Comparison of ENCODE assay signal across 8 mouse cellular contexts in the genomic region with DNA sequence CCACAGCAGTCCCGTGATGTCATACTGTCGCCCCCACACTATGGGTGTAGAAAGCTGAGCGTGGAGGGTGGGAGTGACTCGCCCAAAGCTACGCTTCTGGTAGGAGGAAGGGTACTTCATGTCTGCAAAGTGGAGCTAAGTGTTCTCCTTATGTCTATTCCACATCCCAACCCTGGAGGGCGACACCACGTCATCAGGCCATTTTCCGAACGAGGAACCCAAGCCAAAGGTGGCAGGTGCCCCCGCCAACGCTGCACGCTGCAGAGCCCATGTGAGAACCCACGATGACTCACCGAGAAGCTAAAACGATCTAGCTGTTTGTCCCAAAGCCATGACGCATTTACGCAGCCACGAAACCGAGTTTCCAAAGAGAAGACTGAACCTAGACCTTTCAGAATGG. TPM values are rescaled to one million over a fixed set of nuclear protein-coding genes. Genes with fewer than 3 reads are reported as not detected.
DNase-seq lines count a peak whose midpoint lies in the region; ATAC-seq and TF ChIP-seq lines count a peak whose summit lies in the region.

No protein-coding gene starts in this region.

- no peak for ATAC-seq in lung, embryonic 14.5 days (ENCODE audit: insufficient read depth)
- no peak for ATAC-seq in erythroid progenitor cell, adult 5-6 weeks (replicated peaks; ENCODE audit: low FRiP score, poor library complexity, severe bottlenecking)

- H3K27ac ChIP-seq in lung, embryonic 14.5 days (ENCODE audit: low read depth) = no peak overlapping the region
- H3K27ac ChIP-seq in bone marrow macrophage, adult 2 months (ENCODE audit: insufficient read depth, low read depth, low read length) = peak overlapping the region; percentile 32

- TF ChIP-seq CTCF in lung, embryonic 14.5 days (IDR thresholded peaks at IDR 0.05; ENCODE audit: low read depth) = peak; percentile 49
- TF ChIP-seq CTCF in bone marrow macrophage, adult 2 months (IDR thresholded peaks at IDR 0.05; ENCODE audit: low read depth, low read length) = no peak

- no peaks in the 10 kb centered on the region for H3K9me3 ChIP-seq in lung, embryonic 14.5 days (ENCODE audit: low read depth, low read length)

- H3K36me3 ChIP-seq in lung, embryonic 14.5 days (ENCODE audit: insufficient read depth) = no peaks in the 10 kb centered on the region

- WGBS in lung, embryonic 14.5 days = 29% methylated on average over 19 of the region's 19 CpGs

- no peak overlapping the region for H3K9ac ChIP-seq in lung, embryonic 14.5 days

- no peak for DNase-seq in lung, embryonic 14.5 days
- DNase-seq in lung, postnatal 10 days = no peak
- DNase-seq in frontal cortex, postnatal 14 days (ENCODE audit: low spot score in 2 of 2) = peak; percentile 58 to 70
- DNase-seq in left cerebral cortex, postnatal 14 days (ENCODE audit: low spot score in 2 of 2) = peak; percentile 73 to 91
- DNase-seq in natural killer cell, adult 2 months (ENCODE audit: low spot score in 2 of 2) = peak; percentile 82 to 88
- no peak for DNase-seq in spleen, adult 18-20 months

- H3K4me1 ChIP-seq in lung, embryonic 14.5 days (ENCODE audit: insufficient read depth) = no peaks in the 10 kb centered on the region
- peaks cover 7% of the 10 kb centered on the region; the same call in 1 of the 2 replicates for H3K4me1 ChIP-seq in bone marrow macrophage, adult 2 months (ENCODE audit: control insufficient read depth, insufficient read depth, low read length)

- peak overlapping the region; percentile 55 for H3K4me2 ChIP-seq in lung, embryonic 14.5 days

- H3K4me3 ChIP-seq in lung, embryonic 14.5 days (ENCODE audit: low read depth, low read length) = peak overlapping the region; percentile 28
- H3K4me3 ChIP-seq in bone marrow macrophage, adult 2 months (ENCODE audit: insufficient read depth, low read length) = peak overlapping the region; percentile 65

- TF ChIP-seq POLR2A in bone marrow macrophage, adult 2 months (IDR thresholded peaks at IDR 0.05; ENCODE audit: borderline replicate concordance, low read depth, low read length) = no peak

- intact Hi-C loops in left cerebral cortex, postnatal 14 days (cut with DNase I) = no loop called here

- H3K27me3 ChIP-seq in lung, embryonic 14.5 days (ENCODE audit: insufficient read depth, low read length) = no peaks in the 10 kb centered on the region

RNA-seq across cellular contexts. Expression of gene Spaca4, which starts 16.7 kb away (rescaled TPM):
- polyA plus RNA-seq in lung, embryonic 14.5 days (2014; fragmentation: Nextera tagmentation; extraction: Ambion mirVana) = not detected in 2 replicates
- polyA plus RNA-seq in bone marrow macrophage, adult 2 months (2012; ENCODE audit: insufficient read depth, insufficient read length, missing spikeins) = not detected in 2 replicates
- total RNA-seq in left cerebral cortex, postnatal 14 days (2021) = not detected
- total RNA-seq in erythroid progenitor cell, adult 5-6 weeks (2015; ENCODE audit: low replicate concordance) = not detected in 2 replicates
- total RNA-seq in erythroid progenitor cell, adult 5-6 weeks (2017; ENCODE audit: low replicate concordance) = not detected in 2 replicates

RNA-seq across cellular contexts. Expression of gene Fam83e, which starts 21.3 kb away (rescaled TPM):
- polyA plus RNA-seq in lung, embryonic 14.5 days (2014; fragmentation: Nextera tagmentation; extraction: Ambion mirVana) = 0.92 and 1.1 TPM in 2 replicates
- not detected in 2 replicates for polyA plus RNA-seq in bone marrow macrophage, adult 2 months (2012; ENCODE audit: insufficient read depth, insufficient read length, missing spikeins)
- total RNA-seq in left cerebral cortex, postnatal 14 days (2021) = under 1 TPM; 0.24 to 0.34 TPM
- total RNA-seq in erythroid progenitor cell, adult 5-6 weeks (2015; ENCODE audit: low replicate concordance) = not detected in 2 replicates
- not detected in 2 replicates for total RNA-seq in erythroid progenitor cell, adult 5-6 weeks (2017; ENCODE audit: low replicate concordance)

RNA-seq across cellular contexts. Expression of gene Sphk2, which starts 24.5 kb away (rescaled TPM):
- 21.9 and 23.8 TPM in 2 replicates for polyA plus RNA-seq in lung, embryonic 14.5 days (2014; fragmentation: Nextera tagmentation; extraction: Ambion mirVana)
- 51.2 and 56.1 TPM in 2 replicates for polyA plus RNA-seq in bone marrow macrophage, adult 2 months (2012; ENCODE audit: insufficient read depth, insufficient read length, missing spikeins)
- 10 to 100 TPM; 28.8 to 32.7 TPM for total RNA-seq in left cerebral cortex, postnatal 14 days (2021)
- 9.6 and 12.6 TPM in 2 replicates for total RNA-seq in erythroid progenitor cell, adult 5-6 weeks (2015; ENCODE audit: low replicate concordance)
- 4.8 and 9.4 TPM in 2 replicates for total RNA-seq in erythroid progenitor cell, adult 5-6 weeks (2017; ENCODE audit: low replicate concordance)

RNA-seq across cellular contexts. Expression of gene Rpl18, which starts 27.1 kb away (rescaled TPM):
- 1,245 and 1,303 TPM in 2 replicates for polyA plus RNA-seq in lung, embryonic 14.5 days (2014; fragmentation: Nextera tagmentation; extraction: Ambion mirVana)
- 802 and 833 TPM in 2 replicates for polyA plus RNA-seq in bone marrow macrophage, adult 2 months (2012; ENCODE audit: insufficient read depth, insufficient read length, missing spikeins)
- 100 to 1,000 TPM; 369 to 389 TPM for total RNA-seq in left cerebral cortex, postnatal 14 days (2021)
- total RNA-seq in erythroid progenitor cell, adult 5-6 weeks (2015; ENCODE audit: low replicate concordance) = 522 and 544 TPM in 2 replicates
- 281 and 297 TPM in 2 replicates for total RNA-seq in erythroid progenitor cell, adult 5-6 weeks (2017; ENCODE audit: low replicate concordance)

RNA-seq across cellular contexts. Expression of gene Dbp, which starts 37.5 kb away (rescaled TPM):
- polyA plus RNA-seq in lung, embryonic 14.5 days (2014; fragmentation: Nextera tagmentation; extraction: Ambion mirVana) = 2.1 TPM in 2 replicates
- polyA plus RNA-seq in bone marrow macrophage, adult 2 months (2012; ENCODE audit: insufficient read depth, insufficient read length, missing spikeins) = 85.2 and 85.6 TPM in 2 replicates
- total RNA-seq in left cerebral cortex, postnatal 14 days (2021) = 10 to 100 TPM; 68.7 to 83.5 TPM
- 1.3 and 2.5 TPM in 2 replicates for total RNA-seq in erythroid progenitor cell, adult 5-6 weeks (2015; ENCODE audit: low replicate concordance)
- total RNA-seq in erythroid progenitor cell, adult 5-6 weeks (2017; ENCODE audit: low replicate concordance) = 1.7 and 2.6 TPM in 2 replicates

Comparison
In these comparisons a context has a peak if more than half of its experiments do, and no peak if none do; other contexts are left out.
1. DNase-seq: peak in frontal cortex, postnatal 14 days (2 of 2), left cerebral cortex, postnatal 14 days (2 of 2) and natural killer cell, adult 2 months (2 of 2); none in lung, embryonic 14.5 days (single experiment), lung, postnatal 10 days (single experiment) and spleen, adult 18-20 months (0 of 2).